Mouse (Mus musculus) gonadal fat pad, adult 2 months (tissue): ENCODE results near the gene Parp6. TPM values are rescaled to one million over a fixed set of nuclear protein-coding genes. Genes with fewer than 3 reads are reported as not detected.

Source experiments
- DNase-seq: peaks from one replicate; pipeline ENCODE4 v3.0.0-alpha.2; 2012; ENCODE audit warnings: low read depth
- polyA plus RNA-seq: library from polyadenylated mRNA; depleted of rRNA; stranded (reverse); fragments of >200 nt; gene quantifications from 2 replicates; pipeline ENCODE4 v1.2.3, GENCODE M21; 2012; rRNA removed

Parp6 gene
- polyA plus RNA-seq, 1 experiment: 19.3 TPM

- DNase-seq: no peak
Measured at GRCm38 (mm10) chr9:59679678-59680533, 62.8 kb downstream of the Parp6 start, which contains the start of gene Gramd2. Gramd2 (plus strand) TSS chr9:59680144.

- DNase-seq: no peak
Measured at GRCm38 (mm10) chr9:59680534-59680875, 63.4 kb downstream of the Parp6 start.

DNA sequence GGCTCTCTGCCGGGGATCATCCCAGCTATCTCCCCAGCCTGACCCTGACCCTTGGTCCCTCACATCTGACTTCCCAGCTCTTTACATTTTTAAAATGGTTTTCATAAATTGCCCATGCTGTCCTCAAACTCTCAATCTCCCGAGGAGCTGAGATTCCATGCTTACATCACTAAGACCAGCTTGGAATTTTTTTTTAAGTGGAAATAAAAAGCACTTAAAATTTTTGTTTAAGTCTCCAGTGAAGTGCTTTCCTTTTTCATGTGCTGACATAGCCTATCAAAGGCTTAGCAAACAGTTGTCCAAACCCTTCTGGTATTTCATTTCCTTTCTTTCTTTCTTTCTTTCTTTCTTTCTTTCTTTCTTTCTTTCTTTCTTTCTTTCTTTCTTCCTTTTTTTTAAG, 66.9 kb downstream of the Parp6 start:
- no peak for DNase-seq

GRCm38 (mm10) chr9:59687416-59688046, 70.4 kb downstream of the Parp6 start:
- no peak for DNase-seq

GRCm38 (mm10) chr9:59691635-59692094, 74.6 kb downstream of the Parp6 start:
- DNase-seq: no peak

DNA sequence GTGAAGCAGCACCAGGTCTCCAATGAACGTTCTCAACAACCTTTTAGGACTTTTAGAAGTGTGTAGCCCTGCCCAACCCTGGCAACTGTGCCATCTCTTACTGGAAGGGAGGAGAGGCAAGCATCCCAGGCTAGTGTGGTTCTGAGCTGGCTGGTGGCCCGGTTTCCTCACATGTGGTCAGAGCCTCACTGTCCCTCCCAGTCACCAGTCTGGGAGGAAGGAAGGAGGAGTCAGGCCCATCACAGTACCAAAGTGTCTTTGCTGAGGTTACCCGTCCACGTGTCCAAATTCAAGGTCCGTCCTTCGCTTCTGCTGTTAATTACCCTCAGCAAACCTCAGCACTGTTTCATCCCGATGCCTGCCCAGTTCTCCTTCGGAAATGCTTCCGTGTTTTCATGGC, 75.1 kb downstream of the Parp6 start:
- no peak for DNase-seq

DNA sequence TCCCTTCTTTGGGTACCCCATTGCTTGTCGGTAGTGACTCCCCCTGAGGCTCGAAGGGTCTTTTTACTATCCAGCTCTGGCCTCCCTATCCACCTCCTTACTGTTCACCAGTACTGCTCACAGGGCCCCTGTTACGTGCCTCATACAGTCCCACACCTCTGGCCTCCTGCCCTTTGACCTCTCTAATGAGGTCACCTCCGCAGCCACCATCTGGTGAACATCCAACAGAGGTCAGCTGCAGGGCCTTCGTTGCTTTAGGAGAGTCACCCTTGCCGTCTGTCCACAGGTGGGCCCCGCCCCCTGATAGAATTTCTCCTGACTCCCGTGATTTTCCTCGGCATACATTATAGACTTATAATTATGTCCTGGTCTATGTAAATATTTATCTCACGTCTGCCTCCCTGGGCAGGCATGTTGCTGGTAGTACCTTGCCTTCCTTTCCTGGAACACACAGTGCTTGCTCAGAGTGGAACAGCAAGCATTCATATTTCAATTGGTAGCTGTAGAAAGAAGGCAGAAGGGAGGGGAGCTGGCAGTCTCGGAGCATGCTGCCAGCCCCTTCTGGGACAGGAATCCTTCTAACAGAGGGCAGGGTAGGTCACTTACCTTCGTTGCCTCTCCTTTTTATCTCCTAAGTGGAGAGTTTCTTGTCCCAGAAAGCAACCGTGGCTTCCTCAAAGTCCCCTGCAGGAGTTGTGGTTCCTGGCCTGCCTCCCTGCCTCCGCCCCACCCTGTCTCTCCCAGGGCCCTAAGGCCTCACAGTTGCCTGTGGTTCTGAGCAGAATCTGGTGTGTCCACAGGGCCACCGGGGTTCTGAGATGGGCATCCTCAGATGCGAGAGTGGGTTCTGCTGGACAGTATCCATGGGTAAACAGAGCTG, 77.7 kb downstream of the Parp6 start:
- DNase-seq: no peak

- DNase-seq: no peak
Measured at GRCm38 (mm10) chr9:59695451-59695813, 78.3 kb downstream of the Parp6 start.

GRCm38 (mm10) chr9:59696381-59696780, 79.3 kb downstream of the Parp6 start:
- DNase-seq: no peak

Other genes starting within 250 kb of the Parp6 start
- 23.0 and 25.7 TPM in 2 replicates for gene Arih1, start 130.7 kb upstream of the Parp6 start, polyA plus RNA-seq
- gene Hexa, start 77.7 kb upstream of the Parp6 start, polyA plus RNA-seq: 106 and 116 TPM in 2 replicates
- gene Tmem202, start 77.4 kb upstream of the Parp6 start, polyA plus RNA-seq: 0.82 and 0.94 TPM in 2 replicates
- 0.07 and 0.11 TPM in 2 replicates for gene Celf6, start 39.4 kb upstream of the Parp6 start, polyA plus RNA-seq
- gene Pkm, start 39.1 kb downstream of the Parp6 start, polyA plus RNA-seq: 598 and 674 TPM in 2 replicates
- gene Gramd2, start 62.9 kb downstream of the Parp6 start, polyA plus RNA-seq: 27.0 and 34.1 TPM in 2 replicates
- 8.2 and 8.5 TPM in 2 replicates for gene Senp8, start 133.4 kb downstream of the Parp6 start, polyA plus RNA-seq
- 6.1 TPM in 2 replicates for gene Myo9a, start 133.6 kb downstream of the Parp6 start, polyA plus RNA-seq